30 mouse cellular contexts compared by ENCODE assay signal in the genomic region with DNA sequence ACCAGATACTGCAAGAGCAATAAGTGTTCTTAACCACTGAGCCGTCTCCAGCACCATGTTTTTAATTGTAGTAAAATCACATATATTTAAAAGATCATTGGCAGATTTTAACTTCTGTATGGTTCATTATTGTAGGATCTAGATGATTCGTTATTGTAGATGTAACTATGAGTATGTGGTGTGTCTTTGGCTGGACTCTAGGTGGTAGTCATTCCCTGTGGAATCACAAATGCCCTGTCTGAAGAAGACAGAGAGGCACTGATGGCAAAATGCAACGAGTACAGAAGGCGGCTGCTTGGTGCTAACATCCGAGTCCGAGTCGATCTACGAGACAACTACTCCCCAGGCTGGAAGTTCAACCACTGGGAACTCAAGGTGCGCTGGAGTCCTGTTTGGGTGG. TPM values are rescaled to one million over a fixed set of nuclear protein-coding genes. Genes with fewer than 3 reads are reported as not detected.
DNase-seq lines count a peak whose midpoint lies in the region; ATAC-seq and TF ChIP-seq lines count a peak whose summit lies in the region.
"Had no signal": no experiment of that assay in that cellular context is flagged by ENCODE, and none has a peak within 500 bp of the region (broad histone marks: within the 10 kb centered on the region; RNA-seq: fewer than 3 reads in every experiment).

No protein-coding gene starts in this region.

- no peaks in the 10 kb centered on the region for H3K27me3 ChIP-seq in cerebellum, adult 2 months (ENCODE audit: control insufficient read depth, insufficient read depth, low read length)
- H3K27me3 ChIP-seq in hindbrain, postnatal 0 days (ENCODE audit: insufficient read depth, low read length) = no peaks in the 10 kb centered on the region
- H3K27me3 ChIP-seq in hindbrain, embryonic 16.5 days (replicated peaks; ENCODE audit: control insufficient read depth, insufficient read depth, low read length) = no peaks in the 10 kb centered on the region
- no peaks in the 10 kb centered on the region for H3K27me3 ChIP-seq in liver, embryonic 12.5 days (replicated peaks)
- no peaks in the 10 kb centered on the region for H3K27me3 ChIP-seq in liver, embryonic 15.5 days
- H3K27me3 ChIP-seq: CH12.LX; embryonic facial prominence, embryonic 13.5 days; forebrain, embryonic 12.5 days; heart, embryonic 12.5 days; limb, embryonic 15.5 days; lung, embryonic 15.5 days; neural tube, embryonic 12.5 days had no signal

- no peak overlapping the region for H3K27ac ChIP-seq in cerebellum, adult 2 months (ENCODE audit: insufficient read depth, low read length)
- no peak overlapping the region for H3K27ac ChIP-seq in hindbrain, postnatal 0 days
- no peak overlapping the region for H3K27ac ChIP-seq in hindbrain, embryonic 16.5 days (ENCODE audit: low read depth, low read length)
- 0 out of 2 replicates have a peak overlapping the region, but pooled peaks have one; percentile 37 for H3K27ac ChIP-seq in liver, embryonic 12.5 days
- peak overlapping the region; percentile 20; the same call in 1 of the 2 replicates for H3K27ac ChIP-seq in liver, embryonic 15.5 days (replicated peaks)
- H3K27ac ChIP-seq: embryonic facial prominence, embryonic 13.5 days; forebrain, embryonic 12.5 days; gastrocnemius, adult 2 months; heart, adult 2 months; hindbrain, embryonic 14.5 days; limb, embryonic 10.5 days; limb, embryonic 15.5 days; lung, embryonic 15.5 days; midbrain, embryonic 10.5 days; neural tube, embryonic 12.5 days had no signal

- H3K9ac ChIP-seq in hindbrain, postnatal 0 days (replicated peaks; ENCODE audit: low read length) = no peak overlapping the region
- no peak overlapping the region for H3K9ac ChIP-seq in hindbrain, embryonic 16.5 days (ENCODE audit: low read depth, low read length)
- no peak overlapping the region for H3K9ac ChIP-seq in liver, embryonic 12.5 days
- no peak overlapping the region for H3K9ac ChIP-seq in liver, embryonic 15.5 days
- H3K9ac ChIP-seq: embryonic facial prominence, embryonic 13.5 days; forebrain, embryonic 12.5 days; heart, embryonic 12.5 days; hindbrain, embryonic 14.5 days; limb, embryonic 15.5 days; lung, embryonic 15.5 days; neural tube, embryonic 12.5 days had no signal

- no peaks in the 10 kb centered on the region for H3K4me1 ChIP-seq in cerebellum, adult 2 months (ENCODE audit: control insufficient read depth, insufficient read depth, low read length)
- H3K4me1 ChIP-seq in hindbrain, postnatal 0 days (ENCODE audit: insufficient read depth, low read length) = no peaks in the 10 kb centered on the region
- no peaks in the 10 kb centered on the region for H3K4me1 ChIP-seq in hindbrain, embryonic 16.5 days (ENCODE audit: control insufficient read depth, insufficient read depth, low read depth, low read length)
- H3K4me1 ChIP-seq in liver, embryonic 12.5 days = peaks cover 24% of the 10 kb centered on the region
- peaks cover 18% of the 10 kb centered on the region for H3K4me1 ChIP-seq in liver, embryonic 15.5 days (replicated peaks)
- H3K4me1 ChIP-seq: embryonic facial prominence, embryonic 13.5 days; forebrain, embryonic 12.5 days; heart, embryonic 12.5 days; limb, embryonic 10.5 days; limb, embryonic 15.5 days; lung, embryonic 15.5 days; midbrain, embryonic 10.5 days; neural tube, embryonic 12.5 days had no signal

- no peak overlapping the region for H3K4me2 ChIP-seq in hindbrain, postnatal 0 days (ENCODE audit: low read depth, low read length)
- H3K4me2 ChIP-seq in hindbrain, embryonic 16.5 days (ENCODE audit: low read length) = no peak overlapping the region
- H3K4me2 ChIP-seq in liver, embryonic 12.5 days = no peak overlapping the region
- no peak overlapping the region for H3K4me2 ChIP-seq in liver, embryonic 15.5 days
- H3K4me2 ChIP-seq: embryonic facial prominence, embryonic 13.5 days; forebrain, embryonic 12.5 days; heart, embryonic 12.5 days; hindbrain, embryonic 14.5 days; limb, embryonic 15.5 days; lung, embryonic 15.5 days; neural tube, embryonic 12.5 days had no signal

- no peak for ATAC-seq in hindbrain, postnatal 0 days
- ATAC-seq in hindbrain, embryonic 16.5 days = no peak
- no peak for ATAC-seq in liver, embryonic 12.5 days
- no peak for ATAC-seq in liver, embryonic 15.5 days (ENCODE audit: insufficient read depth)
- ATAC-seq: activated CD4-positive, CD25-positive, alpha-beta regulatory T cell, adult 4 months; midbrain, embryonic 16.5 days had no signal

- H3K9me3 ChIP-seq in hindbrain, postnatal 0 days (ENCODE audit: low read length) = no peaks in the 10 kb centered on the region
- H3K9me3 ChIP-seq in hindbrain, embryonic 16.5 days (ENCODE audit: control insufficient read depth, low read length) = no peaks in the 10 kb centered on the region
- H3K9me3 ChIP-seq in liver, embryonic 12.5 days (replicated peaks) = no peaks in the 10 kb centered on the region
- no peaks in the 10 kb centered on the region for H3K9me3 ChIP-seq in liver, embryonic 15.5 days (replicated peaks)
- H3K9me3 ChIP-seq: embryonic facial prominence, embryonic 13.5 days; forebrain, embryonic 12.5 days; heart, embryonic 12.5 days; limb, embryonic 10.5 days; limb, embryonic 15.5 days; lung, embryonic 15.5 days; midbrain, embryonic 10.5 days; neural tube, embryonic 12.5 days had no signal

- TF ChIP-seq POLR2A in cerebellum, adult 2 months (IDR thresholded peaks at IDR 0.05; ENCODE audit: borderline replicate concordance, insufficient read depth, low read length) = no peak

- 63% methylated on average over 9 of the region's 9 CpGs for WGBS in cerebellum, adult 2 months
- 76% methylated on average over 9 of the region's 9 CpGs for whole genome bisulfite sequencing in hindbrain, postnatal 0 days
- 93% methylated on average over 9 of the region's 9 CpGs for WGBS in hindbrain, embryonic 16.5 days
- 89% methylated on average over 9 of the region's 9 CpGs for WGBS in liver, embryonic 12.5 days (ENCODE audit: insufficient replicate concordance)
- WGBS in liver, embryonic 15.5 days (ENCODE audit: insufficient replicate concordance) = 88% methylated on average over 9 of the region's 9 CpGs

- H3K4me3 ChIP-seq in cerebellum, adult 2 months (replicated peaks; ENCODE audit: insufficient read depth, low read depth, low read length) = no peak overlapping the region
- no peak overlapping the region for H3K4me3 ChIP-seq in hindbrain, postnatal 0 days (ENCODE audit: low read length)
- no peak overlapping the region for H3K4me3 ChIP-seq in hindbrain, embryonic 16.5 days (ENCODE audit: low read length)
- no peak overlapping the region for H3K4me3 ChIP-seq in liver, embryonic 12.5 days
- no peak overlapping the region for H3K4me3 ChIP-seq in liver, embryonic 15.5 days (replicated peaks)
- H3K4me3 ChIP-seq: embryonic facial prominence, embryonic 13.5 days; forebrain, embryonic 12.5 days; gastrocnemius, adult 2 months; heart, adult 2 months; heart, embryonic 12.5 days; limb, embryonic 10.5 days; limb, embryonic 15.5 days; lung, embryonic 15.5 days; midbrain, embryonic 10.5 days; myocyte; neural tube, embryonic 12.5 days had no signal

- H3K36me3 ChIP-seq in hindbrain, postnatal 0 days (ENCODE audit: insufficient read depth, low read length) = peaks cover 38% of the 10 kb centered on the region
- peaks cover 50% of the 10 kb centered on the region for H3K36me3 ChIP-seq in hindbrain, embryonic 16.5 days (ENCODE audit: control insufficient read depth, insufficient read depth, low read length)
- peaks cover 98% of the 10 kb centered on the region for H3K36me3 ChIP-seq in liver, embryonic 12.5 days
- H3K36me3 ChIP-seq in liver, embryonic 15.5 days (replicated peaks) = peaks cover 87% of the 10 kb centered on the region

- TF ChIP-seq CTCF in cerebellum, adult 2 months (IDR thresholded peaks at IDR 0.05; ENCODE audit: borderline replicate concordance, insufficient read depth, low read depth, low read length) = 0 out of 2 replicates have a peak, but pooled peaks have one; percentile 10
- peak; percentile 51 for TF ChIP-seq CTCF in hindbrain, postnatal 0 days (IDR thresholded peaks at IDR 0.05; ENCODE audit: low read depth)

- no peak for DNase-seq in cerebellum, adult 2 months
- no peak for DNase-seq in cerebellum, adult 11-12 months
- peak; percentile 35 for DNase-seq in hindbrain, postnatal 0 days (ENCODE audit: low spot score)
- no peak for DNase-seq in liver
- DNase-seq in right cerebral cortex, postnatal 36 days (ENCODE audit: low spot score in 2 of 2) = no peak
- DNase-seq: adrenal gland, adult 8-10 months; cerebellum, adult 9-11 months; gastrocnemius, adult 2 months; gastrocnemius, postnatal 36 days; heart, adult 2 months; kidney, adult 8-10 months; kidney, postnatal 14 days had no signal

RNA-seq across cellular contexts. Expression of a gene that starts 36.6 kb away (rescaled TPM):
- 5.4 and 6.0 TPM in 2 replicates for polyA plus RNA-seq in cerebellum, adult 2 months (2012; rRNA removed)
- total RNA-seq in hindbrain, postnatal 0 days (2014; rRNA removed) = 22.4 and 25.7 TPM in 2 replicates
- polyA plus RNA-seq in hindbrain, postnatal 0 days (2015; fragmentation: Nextera tagmentation; extraction: Ambion mirVana) = 8.1 and 8.5 TPM in 2 replicates
- 8.3 and 10.0 TPM in 2 replicates for polyA plus RNA-seq in hindbrain, embryonic 16.5 days (2015; fragmentation: Nextera tagmentation; extraction: Ambion mirVana)
- polyA plus RNA-seq in liver, embryonic 12.5 days (2016; fragmentation: Nextera tagmentation; extraction: Ambion mirVana) = 17.6 and 18.5 TPM in 2 replicates
- 13.0 and 14.2 TPM in 2 replicates for polyA plus RNA-seq in liver, embryonic 15.5 days (2015; fragmentation: Nextera tagmentation; extraction: Ambion mirVana)
- total RNA-seq: adrenal gland, adult 8-10 months; CH12.LX; gastrocnemius, adult 2 months; gastrocnemius, postnatal 36 days; heart, adult 2 months; hematopoietic stem cell, adult 5-6 weeks had no signal
- polyA plus RNA-seq: activated CD4-positive, CD25-positive, alpha-beta regulatory T cell, adult 4 months; C2C12; heart, adult 2 months; lung, embryonic 15.5 days; myocyte had no signal

RNA-seq across cellular contexts. Expression of a gene that starts 55.2 kb away (rescaled TPM):
- polyA plus RNA-seq in cerebellum, adult 2 months (2012; rRNA removed) = 40.4 and 42.0 TPM in 2 replicates
- 66.0 and 69.5 TPM in 2 replicates for total RNA-seq in hindbrain, postnatal 0 days (2014; rRNA removed)
- polyA plus RNA-seq in hindbrain, postnatal 0 days (2015; fragmentation: Nextera tagmentation; extraction: Ambion mirVana) = 135 and 138 TPM in 2 replicates
- polyA plus RNA-seq in hindbrain, embryonic 16.5 days (2015; fragmentation: Nextera tagmentation; extraction: Ambion mirVana) = 131 and 136 TPM in 2 replicates
- polyA plus RNA-seq in liver, embryonic 12.5 days (2016; fragmentation: Nextera tagmentation; extraction: Ambion mirVana) = 131 and 136 TPM in 2 replicates
- 71.4 and 76.7 TPM in 2 replicates for polyA plus RNA-seq in liver, embryonic 15.5 days (2015; fragmentation: Nextera tagmentation; extraction: Ambion mirVana)

Comparison
In these comparisons a context has a peak if more than half of its experiments do, and no peak if none do; other contexts are left out.
1. H3K27ac ChIP-seq: peak in liver, embryonic 12.5 days (single experiment) and liver, embryonic 15.5 days (single experiment); none in cerebellum, adult 2 months (single experiment), hindbrain, postnatal 0 days (single experiment) and hindbrain, embryonic 16.5 days (single experiment).